Mouse (Mus musculus) cerebellum, adult 8-10 months (tissue): ENCODE results near the gene Prkcg.
"Not testable (repeated sequence)": the region's sequence is repeated elsewhere in the genome, so short reads cannot be mapped to it uniquely, and the experiment has no call there.

Experiments used
- DNase-seq: peaks from one replicate; pipeline ENCODE4 v3.0.0; 2022

Prkcg gene

DNA sequence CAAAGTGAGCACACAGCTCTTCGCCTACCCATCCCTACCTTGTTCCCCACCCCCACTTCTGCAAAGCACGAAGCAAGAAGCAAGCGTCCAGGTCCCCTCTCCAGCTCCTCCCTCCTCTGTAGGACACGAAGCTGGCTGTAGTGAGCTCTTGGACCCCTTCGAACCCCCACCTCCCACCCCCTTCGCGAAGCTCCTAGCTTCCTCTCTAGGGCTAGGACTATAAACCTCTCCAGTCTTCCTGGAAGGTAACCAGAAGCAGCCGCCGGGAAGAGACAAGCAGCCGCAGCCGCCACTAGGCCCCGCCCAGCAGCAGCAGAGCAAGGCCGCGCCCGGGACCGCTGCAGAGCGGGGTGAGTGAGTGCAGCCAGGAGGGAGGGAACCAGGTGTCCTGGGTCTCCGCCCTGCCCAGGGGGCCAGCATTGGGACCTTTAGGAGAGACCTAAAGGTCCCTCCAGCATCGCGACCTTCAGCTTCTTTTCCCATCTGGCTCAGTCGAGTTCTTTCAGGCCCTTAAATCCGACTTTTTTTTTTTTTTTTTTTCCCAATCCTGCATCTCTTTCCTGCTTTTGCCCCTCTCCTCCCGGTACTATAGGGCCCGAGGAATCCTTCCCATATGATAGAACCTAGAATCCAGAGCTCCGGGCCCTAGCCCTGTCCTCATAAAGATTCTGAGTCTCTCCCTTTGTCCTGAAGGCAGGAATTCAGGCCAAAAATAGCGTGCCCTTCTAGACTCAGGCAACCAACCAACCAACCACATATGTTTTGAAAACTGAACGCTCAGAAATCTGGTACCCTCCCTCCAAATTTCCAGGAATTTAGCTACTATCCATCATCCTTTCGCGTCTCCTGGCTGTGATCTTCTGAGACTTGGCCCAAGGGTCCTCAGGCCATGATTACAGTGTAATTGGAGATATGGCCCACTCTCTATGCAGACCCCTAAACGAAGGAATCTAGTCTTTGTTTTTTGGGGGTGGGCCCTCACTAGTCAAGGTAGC lies at the start of gene Prkcg, which contains the start of gene Myadm:
Gene Prkcg, plus strand, starts transcription at position 204 of the 995 bp plus-strand sequence.
Gene Myadm, plus strand, starts transcription at position 105 of the 995 bp plus-strand sequence.
- peak; percentile 79 for DNase-seq

- DNase-seq = no peak
Observed at GRCm38 (mm10) chr7:3239193-3239592, 49.8 kb upstream of the Prkcg start.

GRCm38 (mm10) chr7:3260701-3261100 lies 28.3 kb upstream of the Prkcg start:
- no peak for DNase-seq

GRCm38 (mm10) chr7:3261446-3261845 lies 27.5 kb upstream of the Prkcg start:
- no peak for DNase-seq

- no peak for DNase-seq
Observed at GRCm38 (mm10) chr7:3262789-3263188, 26.2 kb upstream of the Prkcg start.

- no peak for DNase-seq
Observed at GRCm38 (mm10) chr7:3264390-3265022, 24.5 kb upstream of the Prkcg start.

GRCm38 (mm10) chr7:3265311-3265710 lies 23.7 kb upstream of the Prkcg start:
- DNase-seq = no peak

- DNase-seq = no peak
Observed at GRCm38 (mm10) chr7:3267261-3267660, 21.7 kb upstream of the Prkcg start.

DNA sequence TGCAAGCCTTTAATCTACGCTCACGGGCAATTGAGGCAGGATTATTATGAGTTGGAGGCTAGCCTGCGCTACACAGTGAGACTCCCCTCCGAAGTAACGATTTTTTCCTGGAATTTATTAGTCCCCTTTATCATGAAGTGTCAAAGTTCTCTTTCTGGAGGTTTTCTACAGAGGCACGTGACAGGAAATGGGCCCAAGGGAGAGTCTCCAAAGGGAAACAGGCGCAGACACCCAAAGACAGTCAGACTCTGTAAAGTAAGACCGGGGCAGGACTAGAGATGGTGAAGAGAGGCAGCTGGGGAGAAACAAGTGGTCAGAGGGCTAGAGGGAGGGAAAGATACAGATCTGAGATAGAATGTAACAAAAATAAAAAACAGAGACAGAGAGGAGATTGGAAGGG lies 21.1 kb upstream of the Prkcg start:
- DNase-seq = no peak

DNA sequence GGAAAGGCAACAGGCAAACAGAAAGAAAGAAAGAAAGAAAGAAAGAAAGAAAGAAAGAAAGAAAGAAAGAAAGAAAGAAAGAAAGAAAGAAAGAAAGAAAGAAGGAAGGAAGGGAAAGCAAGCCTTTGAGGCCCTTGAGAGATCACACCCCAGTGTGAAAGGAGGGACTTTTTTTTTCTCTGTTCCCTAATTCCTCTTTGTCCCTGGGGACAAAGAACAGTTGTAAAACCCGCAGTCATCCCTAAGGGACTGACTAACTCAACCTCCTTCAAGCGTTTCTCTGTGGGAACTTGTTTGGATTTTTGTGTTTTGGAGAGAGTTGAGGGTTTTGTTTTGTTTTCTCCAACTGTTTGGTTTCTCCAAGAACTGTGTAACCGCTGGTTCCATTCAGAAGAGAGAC lies 20.7 kb upstream of the Prkcg start:
- no peak for DNase-seq

DNA sequence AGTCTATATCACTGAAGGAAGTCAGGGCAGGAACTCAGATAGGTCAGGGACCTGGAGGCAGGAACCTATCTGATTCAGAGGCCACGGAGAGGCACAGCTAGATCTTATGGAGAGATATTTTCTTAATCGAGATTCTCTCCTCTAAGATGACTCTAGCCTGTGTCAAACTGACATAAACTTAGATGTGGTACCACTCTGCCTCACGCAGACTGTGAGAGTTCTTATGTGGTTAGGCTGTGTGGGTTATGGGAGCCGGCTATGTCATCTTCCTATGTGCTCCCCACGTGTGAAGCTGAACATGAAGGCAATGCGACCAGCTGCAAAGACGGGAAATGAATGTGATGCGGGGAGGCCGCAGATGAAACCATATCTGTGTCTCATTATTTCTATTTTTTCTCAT lies 16.8 kb upstream of the Prkcg start:
- no peak for DNase-seq

- no peak for DNase-seq
Observed at GRCm38 (mm10) chr7:3275455-3276170, 13.4 kb upstream of the Prkcg start.

- not testable (repeated sequence) for DNase-seq
Observed at GRCm38 (mm10) chr7:3276781-3277180, 12.2 kb upstream of the Prkcg start.

- no peak for DNase-seq
Observed at GRCm38 (mm10) chr7:3280080-3280653, 8.8 kb upstream of the Prkcg start.

DNA sequence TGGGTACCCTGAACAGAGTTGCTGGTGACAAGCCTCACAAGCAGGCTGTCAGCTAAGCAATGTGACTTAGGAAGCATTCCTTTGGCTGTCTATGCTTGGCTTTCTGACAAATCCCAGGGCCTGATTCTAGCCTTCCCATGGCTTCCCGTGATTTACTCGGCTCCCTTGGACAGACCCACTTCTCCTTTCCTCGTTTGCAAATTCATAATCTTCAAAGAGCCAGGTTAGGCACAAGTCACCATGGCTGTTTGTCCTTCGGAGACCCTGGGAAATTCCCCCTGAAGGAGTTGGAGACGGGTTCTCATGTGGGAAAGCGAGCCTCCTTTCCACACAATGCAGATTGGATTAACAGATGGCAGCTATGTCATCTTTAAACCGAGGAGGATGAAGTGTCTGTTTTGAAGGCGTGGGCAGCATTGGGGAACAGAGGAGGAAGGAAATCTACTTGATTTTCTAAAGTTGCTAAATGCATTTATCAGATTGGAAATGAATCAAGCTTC lies 8.3 kb upstream of the Prkcg start:
- DNase-seq = no peak

DNA sequence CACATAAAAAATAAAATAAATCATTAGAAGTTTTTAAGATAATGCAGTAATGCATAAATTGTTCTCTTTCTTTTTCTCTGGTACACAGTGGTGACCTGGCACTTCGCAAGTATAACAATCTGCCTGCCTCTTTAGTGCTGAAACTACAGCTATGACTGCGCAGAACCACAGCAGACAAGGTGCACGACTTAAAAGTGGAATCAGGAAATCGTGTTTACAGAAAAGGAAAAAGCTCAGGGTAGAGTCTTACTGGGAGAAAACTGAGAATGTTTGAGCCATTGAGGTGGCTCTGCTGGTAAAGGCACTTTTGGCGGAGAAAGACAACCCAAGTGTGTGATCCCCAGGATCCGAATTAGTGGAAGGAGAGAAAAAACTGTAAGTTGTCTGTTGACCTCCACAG lies 7.2 kb upstream of the Prkcg start:
- no peak for DNase-seq

DNA sequence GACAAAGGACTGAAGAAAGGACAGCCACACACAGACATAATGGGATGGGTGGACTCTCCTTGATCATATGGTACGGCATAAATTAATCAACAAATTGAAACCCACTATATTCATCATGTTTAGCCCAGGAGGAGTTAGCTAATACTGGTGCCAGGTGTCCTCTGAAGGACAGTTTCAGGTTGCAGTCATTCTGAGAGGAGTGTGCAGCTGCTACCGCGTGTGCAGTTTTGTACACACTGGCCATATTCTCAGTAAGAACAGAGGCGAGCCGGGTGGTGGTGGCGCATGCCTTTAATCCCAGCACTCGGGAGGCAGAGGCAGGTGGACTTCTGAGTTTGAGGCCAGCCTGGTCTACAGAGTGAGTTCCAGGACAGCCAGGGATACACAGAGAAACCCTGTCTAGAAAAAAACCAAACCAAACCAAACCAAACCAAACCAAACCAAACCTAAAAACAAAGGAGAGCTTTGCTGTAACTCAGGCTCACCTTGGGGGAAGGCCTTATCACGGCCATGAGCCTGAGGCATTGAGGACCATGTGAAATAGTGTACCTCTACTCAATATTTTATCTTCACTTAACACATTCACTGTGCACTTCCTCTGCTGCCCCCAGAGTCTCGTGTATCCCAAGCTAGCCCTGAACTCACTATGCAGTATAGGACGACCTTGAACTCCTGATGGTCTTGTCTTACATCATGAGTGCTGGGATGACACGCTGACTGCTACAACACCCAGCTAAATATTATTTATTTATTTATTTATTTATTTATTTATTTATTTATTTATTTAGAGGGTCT lies 5.7 kb upstream of the Prkcg start:
- DNase-seq = no peak

DNA sequence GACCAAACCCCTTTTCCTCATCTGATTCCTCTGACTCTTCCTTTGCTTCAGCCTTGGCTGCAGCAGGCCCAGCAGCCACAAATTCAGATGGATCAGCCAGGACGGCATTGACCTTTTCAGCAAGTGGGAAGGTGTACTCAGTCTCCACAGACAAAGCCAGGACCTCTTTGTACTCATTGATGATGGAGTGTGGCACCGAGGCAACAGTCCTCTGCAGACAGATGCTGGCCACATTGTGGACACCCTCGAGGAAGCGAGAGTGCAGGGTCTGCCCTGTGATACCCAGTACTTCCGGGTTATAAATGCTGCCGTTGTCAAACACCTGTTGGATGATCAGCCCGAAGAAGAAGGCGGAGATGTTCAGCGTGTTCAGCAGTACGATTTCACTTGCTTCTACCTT lies 4.4 kb upstream of the Prkcg start:
- no peak for DNase-seq

- DNase-seq = no peak
Observed at GRCm38 (mm10) chr7:3286036-3286435, 2.9 kb upstream of the Prkcg start.

DNA sequence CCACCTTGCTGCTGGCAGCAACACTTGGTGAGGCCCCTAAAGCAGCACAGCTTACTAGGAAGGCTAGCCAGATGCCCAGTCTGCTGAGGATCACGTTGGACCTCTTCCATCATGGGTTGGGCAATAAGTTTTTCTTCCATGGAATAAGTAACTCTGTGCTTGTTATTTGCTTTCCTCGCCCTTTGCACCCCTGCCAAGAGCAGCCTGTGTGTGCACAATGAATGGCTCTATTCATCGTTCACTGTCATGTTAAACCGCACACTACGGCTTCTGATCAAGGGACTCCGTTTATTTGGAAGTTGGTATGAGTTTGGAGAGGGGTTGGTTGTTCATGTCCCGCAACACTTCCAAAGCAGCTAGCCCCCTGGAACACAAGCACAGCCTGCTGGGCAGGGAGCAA lies 1.8 kb upstream of the Prkcg start:
- DNase-seq = no peak

DNA sequence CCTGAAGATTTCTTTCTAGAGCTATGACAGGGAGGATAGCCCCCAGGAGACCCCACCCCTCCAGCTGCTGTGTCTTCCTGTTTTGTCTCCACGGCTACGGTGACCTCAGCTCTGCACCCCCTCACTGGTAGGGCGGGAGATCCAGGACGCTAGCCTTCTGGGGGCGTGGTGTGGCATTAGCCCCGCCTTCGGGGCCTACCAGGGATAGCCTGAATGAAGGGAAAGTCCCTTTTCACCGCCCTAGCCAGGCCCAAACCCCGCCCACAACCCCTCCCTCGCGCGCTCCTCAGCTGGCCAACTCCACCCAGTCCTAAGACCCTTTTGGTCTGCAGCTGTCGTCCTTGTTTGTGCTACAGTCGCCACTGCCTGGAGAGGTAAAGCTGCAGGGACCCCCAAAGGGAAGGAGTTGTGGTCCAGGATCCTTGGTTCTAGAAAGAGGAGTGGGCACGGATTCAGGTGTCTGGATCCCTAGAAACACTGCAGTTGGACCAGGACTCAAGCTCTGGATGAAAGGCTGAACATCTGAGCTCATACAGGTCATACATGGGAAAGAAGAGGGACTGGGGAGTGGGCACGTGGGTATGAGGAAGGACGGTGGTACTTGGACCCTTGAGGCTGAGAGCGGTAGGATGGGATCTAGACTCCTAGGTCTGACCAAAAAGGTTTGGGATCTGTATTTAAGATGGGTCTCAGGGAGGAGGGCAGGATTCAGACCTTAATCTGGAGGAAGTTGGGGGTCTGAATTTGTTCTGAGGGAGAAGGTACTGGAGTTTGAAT lies 1.5 kb downstream of the Prkcg start:
- peak; percentile 84 for DNase-seq
